Mouse (Mus musculus): ENCODE data around the gene Vps45.

GRCm38 (mm10) chr3:96020735-96021134 is 37.5 kb downstream of the Vps45 start:
- TF ChIP-seq EP300 (IDR thresholded peaks at IDR 0.05; ENCODE audit: low read depth) (no peak), CTCF (IDR thresholded peaks at IDR 0.05; ENCODE audit: low read depth) (no peak)
